Mouse (Mus musculus) brain, embryonic 18.5 days (tissue): ENCODE measurements around the gene Slc16a3.
A peak's percentile ranks its signal among the peaks of the same experiment; 100 is the strongest.

Source experiments
- DNase-seq: peaks from one replicate; pipeline ENCODE4 v3.0.0-alpha.2; 2012; ENCODE audit warnings: low read depth, low spot score

Gene Slc16a3

GRCm38 (mm10) chr11:120948861-120949851, 876 bp downstream of the Slc16a3 start:
- no peak for DNase-seq

- no peak for DNase-seq
These were observed 1.6 kb downstream of the Slc16a3 start for GRCm38 (mm10) chr11:120949863-120950262.

- peak; percentile 61 for DNase-seq
These were observed 2.3 kb downstream of the Slc16a3 start for GRCm38 (mm10) chr11:120950281-120951202.

- DNase-seq: no peak
These were observed 3.0 kb downstream of the Slc16a3 start for GRCm38 (mm10) chr11:120951237-120951636.

GRCm38 (mm10) chr11:120951731-120952730, 3.8 kb downstream of the Slc16a3 start:
- DNase-seq: no peak

GRCm38 (mm10) chr11:120954936-120955335, 6.7 kb downstream of the Slc16a3 start:
- no peak for DNase-seq

GRCm38 (mm10) chr11:120955701-120956100, 7.4 kb downstream of the Slc16a3 start:
- no peak for DNase-seq

- DNase-seq: no peak
These were observed 8.8 kb downstream of the Slc16a3 start for GRCm38 (mm10) chr11:120957052-120957451.

GRCm38 (mm10) chr11:120957731-120958257, 9.5 kb downstream of the Slc16a3 start:
- DNase-seq: no peak

- no peak for DNase-seq
These were observed 10.8 kb downstream of the Slc16a3 start for GRCm38 (mm10) chr11:120959066-120959465.

GRCm38 (mm10) chr11:120959564-120959963, 11.3 kb downstream of the Slc16a3 start:
- DNase-seq: no peak

- no peak for DNase-seq
These were observed 12.0 kb downstream of the Slc16a3 start for GRCm38 (mm10) chr11:120960248-120960647.

GRCm38 (mm10) chr11:120961594-120961993, 13.3 kb downstream of the Slc16a3 start:
- DNase-seq: no peak

GRCm38 (mm10) chr11:120962050-120962771, 13.9 kb downstream of the Slc16a3 start:
- DNase-seq: no peak

GRCm38 (mm10) chr11:120962909-120963308, 14.6 kb downstream of the Slc16a3 start:
- no peak for DNase-seq

- no peak for DNase-seq
These were observed 16.2 kb downstream of the Slc16a3 start for GRCm38 (mm10) chr11:120964195-120965157.

GRCm38 (mm10) chr11:120965587-120965986, 17.3 kb downstream of the Slc16a3 start:
- no peak for DNase-seq

- DNase-seq: no peak
These were observed 21.5 kb downstream of the Slc16a3 start for GRCm38 (mm10) chr11:120969742-120970141.

GRCm38 (mm10) chr11:120971237-120971636, 23.0 kb downstream of the Slc16a3 start:
- no peak for DNase-seq
